Mouse (Mus musculus): Measurements from ENCODE around the gene Mlkl. TPM values are rescaled to one million over a fixed set of nuclear protein-coding genes. Genes with fewer than 3 reads are reported as not detected.
"Not testable (repeated sequence)": the region's sequence is repeated elsewhere in the genome, so short reads cannot be mapped to it uniquely, and the experiment has no call there.

The Mlkl gene
- polyA plus RNA-seq, 1 experiment from 2014 or later = 13.9 TPM

GRCm38 (mm10) chr8:111299363-111299820 lies 38.6 kb downstream of the Mlkl start:
- POLR2A ChIA-PET = interaction anchor here (0.9 to 1.1 kb wide), 2 partner anchors 9 to 87 kb away, joined by 3 to 4 read pairs; no protein-coding TSS in a partner anchor
- TF ChIP-seq CTCF (IDR thresholded peaks at IDR 0.05) = no peak
- ATAC-seq (peak; percentile 17), DNase-seq (ENCODE audit: low read depth, low spot score) (no peak)
- in situ Hi-C loops (cut with MboI; ENCODE audit: low pct_unique_long_range_greater_than_20kb) = no loop called here
- CTCF ChIA-PET = interaction anchor here (0.9 to 1.0 kb wide), 2 partner anchors 11 to 121 kb away, joined by 3 read pairs; no protein-coding TSS in a partner anchor
- no peaks in the 10 kb centered on the region for H3K27me3 ChIP-seq

- TF ChIP-seq CTCF (IDR thresholded peaks at IDR 0.05) = no peak
These were observed 40.0 kb downstream of the Mlkl start for GRCm38 (mm10) chr8:111298011-111298410.

GRCm38 (mm10) chr8:111291733-111292132 lies 46.2 kb downstream of the Mlkl start:
- POLR2A ChIA-PET = no interaction called here
- no peak for DNase-seq (ENCODE audit: low read depth, low spot score)
- TF ChIP-seq CTCF (IDR thresholded peaks at IDR 0.05) = no peak
- CTCF ChIA-PET = interaction anchor here (0.9 kb wide), 1 partner anchor 9 kb away, joined by 3 read pairs; no protein-coding TSS in a partner anchor
- no peaks in the 10 kb centered on the region for H3K27me3 ChIP-seq
- ATAC-seq = no peak
- in situ Hi-C loops (cut with MboI; ENCODE audit: low pct_unique_long_range_greater_than_20kb) = no loop called here

More at GRCm38 (mm10) chr8:111298011-111298410, 40.0 kb downstream of the Mlkl start:
- in situ Hi-C loops (cut with MboI; ENCODE audit: low pct_unique_long_range_greater_than_20kb) = no loop called here
- ChIA-PET CTCF (no interaction called here), POLR2A (no interaction called here)
- DNase-seq (ENCODE audit: low read depth, low spot score) = no peak
- no peaks in the 10 kb centered on the region for H3K27me3 ChIP-seq
- ATAC-seq = no peak

GRCm38 (mm10) chr8:111290586-111290985 lies 47.4 kb downstream of the Mlkl start:
- ATAC-seq = no peak
- in situ Hi-C loops (cut with MboI; ENCODE audit: low pct_unique_long_range_greater_than_20kb) = no loop called here
- TF ChIP-seq CTCF (IDR thresholded peaks at IDR 0.05) = no peak
- DNase-seq (ENCODE audit: low read depth, low spot score) = no peak
- POLR2A ChIA-PET = interaction anchor here (1.1 kb wide), 1 partner anchor 9 kb away, joined by 4 read pairs; the partner anchor contains the start of gene Rfwd3
- H3K27me3 ChIP-seq = no peaks in the 10 kb centered on the region
- CTCF ChIA-PET = no interaction called here

GRCm38 (mm10) chr8:111285603-111286002 lies 52.4 kb downstream of the Mlkl start:
- ChIA-PET POLR2A (no interaction called here), CTCF (interaction anchor here (1.7 kb wide), 1 partner anchor 14 kb away, joined by 3 read pairs; no protein-coding TSS in a partner anchor)
- H3K27me3 ChIP-seq = no peaks in the 10 kb centered on the region
- DNase-seq (ENCODE audit: low read depth, low spot score) (no peak), ATAC-seq (no peak)
- TF ChIP-seq CTCF (IDR thresholded peaks at IDR 0.05) = no peak
- in situ Hi-C loops (cut with MboI; ENCODE audit: low pct_unique_long_range_greater_than_20kb) = no loop called here

DNA sequence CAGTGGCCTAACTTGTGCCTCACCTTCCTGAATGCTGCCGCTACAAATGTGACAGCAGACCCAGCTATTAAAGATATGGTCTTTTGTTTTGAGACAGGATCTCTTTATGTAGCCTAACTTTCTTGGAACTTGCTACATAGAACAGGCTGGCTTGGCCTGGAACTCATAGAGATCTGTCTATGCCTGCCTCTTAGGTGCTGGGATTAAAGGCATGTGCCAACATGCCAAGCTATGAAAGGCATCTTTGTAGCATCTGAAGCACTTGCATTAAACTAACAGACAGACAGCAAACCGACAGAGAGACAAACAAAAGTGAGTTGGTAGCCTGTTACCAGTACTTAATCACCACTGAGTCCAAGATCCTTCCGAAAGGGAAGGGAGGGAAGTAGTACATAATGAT lies 55.9 kb downstream of the Mlkl start:
- POLR2A ChIA-PET = no interaction called here
- H3K27me3 ChIP-seq = no peaks in the 10 kb centered on the region
- DNase-seq (ENCODE audit: low read depth, low spot score) = no peak
- no peak for TF ChIP-seq CTCF (IDR thresholded peaks at IDR 0.05)
- no peak for ATAC-seq
- in situ Hi-C loops (cut with MboI; ENCODE audit: low pct_unique_long_range_greater_than_20kb) = no loop called here
- CTCF ChIA-PET = interaction anchor here (1.2 kb wide), 1 partner anchor 10 kb away, joined by 3 read pairs; no protein-coding TSS in a partner anchor

- ChIA-PET POLR2A (no interaction called here), CTCF (interaction anchor here (1.1 kb wide), 1 partner anchor 117 kb away, joined by 3 read pairs; no protein-coding TSS in a partner anchor)
- ATAC-seq = no peak
- H3K27me3 ChIP-seq = no peaks in the 10 kb centered on the region
- no peak for DNase-seq (ENCODE audit: low read depth, low spot score)
- in situ Hi-C loops (cut with MboI; ENCODE audit: low pct_unique_long_range_greater_than_20kb) = no loop called here
- TF ChIP-seq CTCF (IDR thresholded peaks at IDR 0.05) = peak; percentile 43
These were observed 69.7 kb downstream of the Mlkl start for GRCm38 (mm10) chr8:111268277-111268676.

DNA sequence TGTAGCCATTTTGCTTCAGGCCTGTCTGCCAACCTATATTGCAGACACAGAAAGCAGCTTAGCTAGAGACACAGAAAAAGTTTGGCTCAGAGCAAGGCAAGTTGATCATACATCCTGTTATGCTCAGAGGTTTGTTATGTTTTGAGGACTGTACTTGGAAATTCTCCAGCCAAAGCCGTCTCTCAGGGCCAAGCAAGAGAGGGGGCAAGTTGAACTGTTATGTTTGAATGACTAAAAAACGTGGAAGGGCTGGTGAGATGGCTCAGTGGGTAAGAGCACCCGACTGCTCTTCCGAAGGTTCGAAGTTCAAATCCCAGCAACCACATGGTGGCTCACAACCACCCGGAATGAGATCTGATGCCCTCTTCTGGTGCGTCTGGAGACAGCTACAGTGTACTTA lies 71.8 kb downstream of the Mlkl start:
- ATAC-seq; in situ Hi-C loops (cut with MboI; ENCODE audit: low pct_unique_long_range_greater_than_20kb): not testable (repeated sequence)

GRCm38 (mm10) chr8:111264693-111265220 lies 73.2 kb downstream of the Mlkl start:
- no peaks in the 10 kb centered on the region for H3K27me3 ChIP-seq
- no peak for TF ChIP-seq CTCF (IDR thresholded peaks at IDR 0.05)
- CTCF ChIA-PET = no interaction called here
- DNase-seq (ENCODE audit: low read depth, low spot score) (no peak), ATAC-seq (no peak)
- in situ Hi-C loops (cut with MboI; ENCODE audit: low pct_unique_long_range_greater_than_20kb) = no loop called here
- POLR2A ChIA-PET = no interaction called here

More for the DNA sequence above, 71.8 kb downstream of the Mlkl start:
- POLR2A ChIA-PET; H3K27me3 ChIP-seq; DNase-seq (ENCODE audit: low read depth, low spot score); CTCF ChIA-PET: not testable (repeated sequence)

- no peak for ATAC-seq
- ChIA-PET POLR2A (no interaction called here), CTCF (interaction anchor here (1.3 kb wide), 1 partner anchor 155 kb away, joined by 5 read pairs; no protein-coding TSS in a partner anchor)
- no peak for DNase-seq (ENCODE audit: low read depth, low spot score)
- H3K27me3 ChIP-seq = no peaks in the 10 kb centered on the region
- no peak for TF ChIP-seq CTCF (IDR thresholded peaks at IDR 0.05)
- in situ Hi-C loops (cut with MboI; ENCODE audit: low pct_unique_long_range_greater_than_20kb) = no loop called here
These were observed 76.0 kb downstream of the Mlkl start for GRCm38 (mm10) chr8:111261981-111262381.

Other genes with a start within 250 kb of the Mlkl start
- gene Clec18a, start 245.8 kb downstream of the Mlkl start, polyA plus RNA-seq (2021) = 8.3 TPM
- 26.1 TPM for gene Pdpr, start 243.5 kb downstream of the Mlkl start, polyA plus RNA-seq (2021)
- 137 TPM for gene Glg1, start 79.0 kb downstream of the Mlkl start, polyA plus RNA-seq (2021)
- gene Rfwd3, start 38.0 kb downstream of the Mlkl start, polyA plus RNA-seq (2021) = 39.5 TPM
- gene Fa2h, start 55.6 kb upstream of the Mlkl start, polyA plus RNA-seq (2021) = 1.7 TPM
- 16.4 TPM for gene Wdr59, start 183.9 kb upstream of the Mlkl start, polyA plus RNA-seq (2021)
- 55.3 TPM for gene Znrf1, start 197.9 kb upstream of the Mlkl start, polyA plus RNA-seq (2021)

All from Patski (cell line).